Mouse (Mus musculus): ENCODE measurements around the gene Astn2. TPM values are rescaled to one million over a fixed set of nuclear protein-coding genes. Genes with fewer than 3 reads are reported as not detected.

Gene Astn2
- polyA plus RNA-seq, 1 experiment = not detected

DNA sequence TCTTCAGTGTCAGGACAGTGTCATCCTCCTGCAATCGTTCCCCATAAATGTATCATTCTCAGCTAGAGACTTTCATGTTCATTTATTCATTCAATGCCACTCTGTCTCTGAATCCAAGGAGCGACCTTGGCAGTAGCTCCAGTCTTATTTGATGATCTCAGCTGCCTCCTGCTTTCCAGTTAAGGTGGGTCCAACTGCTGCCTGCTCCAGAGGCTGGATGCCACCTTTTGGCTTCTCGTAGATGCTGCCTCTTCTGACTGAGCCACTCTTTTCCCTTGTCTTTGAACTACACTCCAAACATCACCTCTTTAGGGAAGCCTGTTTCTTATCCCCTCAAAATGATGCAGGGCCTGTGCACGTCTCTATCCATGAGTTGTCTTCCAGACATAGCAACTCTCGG, 1002.1 kb downstream of the Astn2 start:
- Histone ChIP-seq H3ac (ENCODE audit: control insufficient read depth, insufficient read length) (no peak overlapping the region), H3K36me3 (ENCODE audit: control insufficient read depth, insufficient read depth) (no peaks in the 10 kb centered on the region), H3K27me3 (ENCODE audit: control insufficient read depth, insufficient read depth, insufficient read length) (no peaks in the 10 kb centered on the region), H3K79me2 (ENCODE audit: control insufficient read depth, insufficient read depth) (no peaks in the 10 kb centered on the region), H3K4me3 (no peak overlapping the region), H3K4me2 (ENCODE audit: low read depth) (no peak overlapping the region)
- TF ChIP-seq TCF3 (IDR thresholded peaks at IDR 0.05; ENCODE audit: insufficient read length, low read depth) = no peak
- TF ChIP-seq POLR2A (IDR thresholded peaks at IDR 0.05; ENCODE audit: insufficient read length, low read depth) = no peak
- TF ChIP-seq MAX (IDR thresholded peaks at IDR 0.05; ENCODE audit: low read depth) = no peak
- no peak for TF ChIP-seq REST (IDR thresholded peaks at IDR 0.05; ENCODE audit: insufficient read depth, insufficient read length)
- TF ChIP-seq SRF (IDR thresholded peaks at IDR 0.05; ENCODE audit: control insufficient read depth, insufficient read length, low read depth) = no peak
- TF ChIP-seq USF1 (IDR thresholded peaks at IDR 0.05; ENCODE audit: low read depth) = no peak
- TF ChIP-seq MYOG (IDR thresholded peaks at IDR 0.05; ENCODE audit: control insufficient read depth in 1 of 3, insufficient read depth in 1 of 3, insufficient read length in 2 of 3, low read depth in 2 of 3) = no peak
- TF ChIP-seq E2F4 (IDR thresholded peaks at IDR 0.05; ENCODE audit: insufficient read depth) = no peak
- no peak for TF ChIP-seq MYOD1 (IDR thresholded peaks at IDR 0.05; ENCODE audit: control insufficient read depth in 1 of 3, insufficient read length in 2 of 3, low read depth in 2 of 3)
- TF ChIP-seq CEBPB (IDR thresholded peaks at IDR 0.05; ENCODE audit: insufficient read depth, poor library complexity, severe bottlenecking) = no peak
- no peak for TF ChIP-seq POLR2AphosphoS2 (IDR thresholded peaks at IDR 0.05; ENCODE audit: insufficient read length, low read depth)
- no peak for TF ChIP-seq TCF12 (IDR thresholded peaks at IDR 0.05; ENCODE audit: insufficient read depth, poor library complexity, severe bottlenecking)

- no peak overlapping the region for H3ac ChIP-seq (ENCODE audit: control insufficient read depth, insufficient read length)
- no peak overlapping the region for H3K4me2 ChIP-seq (ENCODE audit: low read depth)
- H3K4me3 ChIP-seq = no peak overlapping the region
- H3K79me2 ChIP-seq (ENCODE audit: control insufficient read depth, insufficient read depth) = no peaks in the 10 kb centered on the region
- TF ChIP-seq REST (IDR thresholded peaks at IDR 0.05; ENCODE audit: insufficient read depth, insufficient read length) = no peak
- no peak for TF ChIP-seq E2F4 (IDR thresholded peaks at IDR 0.05; ENCODE audit: insufficient read depth)
- no peak for TF ChIP-seq TCF12 (IDR thresholded peaks at IDR 0.05; ENCODE audit: insufficient read depth, poor library complexity, severe bottlenecking)
- no peak for TF ChIP-seq MAX (IDR thresholded peaks at IDR 0.05; ENCODE audit: low read depth)
- TF ChIP-seq SRF (IDR thresholded peaks at IDR 0.05; ENCODE audit: control insufficient read depth, insufficient read length, low read depth) = no peak
- no peak for TF ChIP-seq POLR2AphosphoS2 (IDR thresholded peaks at IDR 0.05; ENCODE audit: insufficient read length, low read depth)
- no peak for TF ChIP-seq POLR2A (IDR thresholded peaks at IDR 0.05; ENCODE audit: insufficient read length, low read depth)
- TF ChIP-seq CEBPB (IDR thresholded peaks at IDR 0.05; ENCODE audit: insufficient read depth, poor library complexity, severe bottlenecking) = no peak
- TF ChIP-seq MYOG (IDR thresholded peaks at IDR 0.05; ENCODE audit: control insufficient read depth in 1 of 3, insufficient read depth in 1 of 3, insufficient read length in 2 of 3, low read depth in 2 of 3) = no peak
- no peak for TF ChIP-seq USF1 (IDR thresholded peaks at IDR 0.05; ENCODE audit: low read depth)
- TF ChIP-seq MYOD1 (IDR thresholded peaks at IDR 0.05; ENCODE audit: control insufficient read depth in 1 of 3, insufficient read length in 2 of 3, low read depth in 2 of 3) = no peak
- no peak for TF ChIP-seq TCF3 (IDR thresholded peaks at IDR 0.05; ENCODE audit: insufficient read length, low read depth)
- no peaks in the 10 kb centered on the region for H3K36me3 ChIP-seq (ENCODE audit: control insufficient read depth, insufficient read depth)
- no peaks in the 10 kb centered on the region for H3K27me3 ChIP-seq (ENCODE audit: control insufficient read depth, insufficient read depth, insufficient read length)
Measured at GRCm38 (mm10) chr4:65399457-65399856, 1005.0 kb downstream of the Astn2 start.

- TF ChIP-seq TCF3 (IDR thresholded peaks at IDR 0.05; ENCODE audit: insufficient read length, low read depth) (no peak), POLR2AphosphoS2 (IDR thresholded peaks at IDR 0.05; ENCODE audit: insufficient read length, low read depth) (no peak), REST (IDR thresholded peaks at IDR 0.05; ENCODE audit: insufficient read depth, insufficient read length) (no peak), CEBPB (IDR thresholded peaks at IDR 0.05; ENCODE audit: insufficient read depth, poor library complexity, severe bottlenecking) (no peak), TCF12 (IDR thresholded peaks at IDR 0.05; ENCODE audit: insufficient read depth, poor library complexity, severe bottlenecking) (no peak), POLR2A (IDR thresholded peaks at IDR 0.05; ENCODE audit: insufficient read length, low read depth) (no peak), MYOD1 (IDR thresholded peaks at IDR 0.05; ENCODE audit: control insufficient read depth in 1 of 3, insufficient read length in 2 of 3, low read depth in 2 of 3) (no peak), SRF (IDR thresholded peaks at IDR 0.05; ENCODE audit: control insufficient read depth, insufficient read length, low read depth) (no peak), MYOG (IDR thresholded peaks at IDR 0.05; ENCODE audit: control insufficient read depth in 1 of 3, insufficient read depth in 1 of 3, insufficient read length in 2 of 3, low read depth in 2 of 3) (no peak), E2F4 (IDR thresholded peaks at IDR 0.05; ENCODE audit: insufficient read depth) (no peak), MAX (IDR thresholded peaks at IDR 0.05; ENCODE audit: low read depth) (no peak), USF1 (IDR thresholded peaks at IDR 0.05; ENCODE audit: low read depth) (no peak)
- Histone ChIP-seq H3K4me3 (no peak overlapping the region), H3K79me2 (ENCODE audit: control insufficient read depth, insufficient read depth) (no peaks in the 10 kb centered on the region), H3ac (ENCODE audit: control insufficient read depth, insufficient read length) (no peak overlapping the region), H3K36me3 (ENCODE audit: control insufficient read depth, insufficient read depth) (no peaks in the 10 kb centered on the region), H3K27me3 (ENCODE audit: control insufficient read depth, insufficient read depth, insufficient read length) (no peaks in the 10 kb centered on the region), H3K4me2 (ENCODE audit: low read depth) (no peak overlapping the region)
Measured at GRCm38 (mm10) chr4:65396806-65397205, 1007.6 kb downstream of the Astn2 start.

DNA sequence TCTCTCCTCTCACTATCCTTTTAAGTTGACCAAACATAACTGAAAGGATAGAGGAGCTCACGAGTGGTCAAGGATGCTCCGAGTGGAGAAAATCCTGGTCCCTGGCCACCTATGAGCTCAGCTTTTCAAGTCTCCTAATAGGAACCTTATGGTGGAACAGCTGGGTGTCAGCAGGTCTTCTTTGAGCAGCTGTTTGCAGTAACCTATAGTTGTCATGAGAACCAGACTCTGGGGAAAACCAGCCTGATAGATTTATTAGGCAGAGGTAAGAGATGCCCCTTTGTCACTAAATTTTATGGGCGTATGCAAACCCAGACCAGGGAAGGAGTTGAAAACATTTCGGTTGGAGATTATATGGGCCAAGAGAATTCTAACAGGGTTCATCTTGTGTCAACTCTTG, 1013.4 kb downstream of the Astn2 start:
- H3K36me3 ChIP-seq (ENCODE audit: control insufficient read depth, insufficient read depth) = no peaks in the 10 kb centered on the region
- H3K79me2 ChIP-seq (ENCODE audit: control insufficient read depth, insufficient read depth) = no peaks in the 10 kb centered on the region
- no peak overlapping the region for H3ac ChIP-seq (ENCODE audit: control insufficient read depth, insufficient read length)
- H3K27me3 ChIP-seq (ENCODE audit: control insufficient read depth, insufficient read depth, insufficient read length) = no peaks in the 10 kb centered on the region
- H3K4me3 ChIP-seq = no peak overlapping the region
- TF ChIP-seq TCF3 (IDR thresholded peaks at IDR 0.05; ENCODE audit: insufficient read length, low read depth) (no peak), MYOD1 (IDR thresholded peaks at IDR 0.05; ENCODE audit: control insufficient read depth in 1 of 3, insufficient read length in 2 of 3, low read depth in 2 of 3) (no peak), CEBPB (IDR thresholded peaks at IDR 0.05; ENCODE audit: insufficient read depth, poor library complexity, severe bottlenecking) (no peak), POLR2A (IDR thresholded peaks at IDR 0.05; ENCODE audit: insufficient read length, low read depth) (no peak), TCF12 (IDR thresholded peaks at IDR 0.05; ENCODE audit: insufficient read depth, poor library complexity, severe bottlenecking) (no peak), E2F4 (IDR thresholded peaks at IDR 0.05; ENCODE audit: insufficient read depth) (no peak), REST (IDR thresholded peaks at IDR 0.05; ENCODE audit: insufficient read depth, insufficient read length) (no peak), SRF (IDR thresholded peaks at IDR 0.05; ENCODE audit: control insufficient read depth, insufficient read length, low read depth) (no peak), USF1 (IDR thresholded peaks at IDR 0.05; ENCODE audit: low read depth) (no peak), MAX (IDR thresholded peaks at IDR 0.05; ENCODE audit: low read depth) (no peak), POLR2AphosphoS2 (IDR thresholded peaks at IDR 0.05; ENCODE audit: insufficient read length, low read depth) (no peak), MYOG (IDR thresholded peaks at IDR 0.05; ENCODE audit: control insufficient read depth in 1 of 3, insufficient read depth in 1 of 3, insufficient read length in 2 of 3, low read depth in 2 of 3) (no peak)
- H3K4me2 ChIP-seq (ENCODE audit: low read depth) = no peak overlapping the region

Measured in myocyte (in vitro differentiated cells).